Mouse (Mus musculus): Measurements from ENCODE around the gene Mrpl42. TPM values are rescaled to one million over a fixed set of nuclear protein-coding genes. Genes with fewer than 3 reads are reported as not detected.
"Not testable (repeated sequence)": the region's sequence is repeated elsewhere in the genome, so short reads cannot be mapped to it uniquely, and the experiment has no call there.

Mrpl42 gene
- total RNA-seq (2021) = 10 to 100 TPM; 77.2 to 77.9 TPM

- DNase-seq (ENCODE audit: extremely low spot score in 1 of 2, low spot score in 1 of 2) = peak; percentile 69 to 80
These were observed at the start of gene Mrpl42 for GRCm38 (mm10) chr10:95501463-95502081. Gene Mrpl42, minus strand, starts transcription at chr10:95501940.

GRCm38 (mm10) chr10:95550506-95550905, 48.8 kb upstream of the Mrpl42 start:
- no peak for DNase-seq (ENCODE audit: extremely low spot score in 1 of 2, low spot score in 1 of 2)

- not testable (repeated sequence) for DNase-seq (ENCODE audit: extremely low spot score in 1 of 2, low spot score in 1 of 2)
These were observed 47.3 kb upstream of the Mrpl42 start for GRCm38 (mm10) chr10:95549080-95549479.

GRCm38 (mm10) chr10:95548154-95548826, 46.5 kb upstream of the Mrpl42 start:
- DNase-seq (ENCODE audit: extremely low spot score in 1 of 2, low spot score in 1 of 2) = no peak

GRCm38 (mm10) chr10:95546178-95546577, 44.4 kb upstream of the Mrpl42 start:
- DNase-seq (ENCODE audit: extremely low spot score in 1 of 2, low spot score in 1 of 2) = no peak

GRCm38 (mm10) chr10:95545051-95545450, 43.3 kb upstream of the Mrpl42 start:
- no peak for DNase-seq (ENCODE audit: extremely low spot score in 1 of 2, low spot score in 1 of 2)

GRCm38 (mm10) chr10:95544651-95545050, 42.9 kb upstream of the Mrpl42 start:
- DNase-seq (ENCODE audit: extremely low spot score in 1 of 2, low spot score in 1 of 2) = no peak

GRCm38 (mm10) chr10:95544004-95544403, 42.3 kb upstream of the Mrpl42 start:
- DNase-seq (ENCODE audit: extremely low spot score in 1 of 2, low spot score in 1 of 2) = no peak

GRCm38 (mm10) chr10:95543377-95543776, 41.6 kb upstream of the Mrpl42 start:
- no peak for DNase-seq (ENCODE audit: extremely low spot score in 1 of 2, low spot score in 1 of 2)

- DNase-seq (ENCODE audit: extremely low spot score in 1 of 2, low spot score in 1 of 2) = no peak
These were observed 41.2 kb upstream of the Mrpl42 start for GRCm38 (mm10) chr10:95542916-95543315.

GRCm38 (mm10) chr10:95539841-95540240, 38.1 kb upstream of the Mrpl42 start:
- no peak for DNase-seq (ENCODE audit: extremely low spot score in 1 of 2, low spot score in 1 of 2)

- DNase-seq (ENCODE audit: extremely low spot score in 1 of 2, low spot score in 1 of 2) = no peak
These were observed 37.5 kb upstream of the Mrpl42 start for GRCm38 (mm10) chr10:95539260-95539659.

- no peak for DNase-seq (ENCODE audit: extremely low spot score in 1 of 2, low spot score in 1 of 2)
These were observed 34.4 kb upstream of the Mrpl42 start for GRCm38 (mm10) chr10:95536222-95536541.

GRCm38 (mm10) chr10:95535399-95536221, 33.9 kb upstream of the Mrpl42 start:
- no peak for DNase-seq (ENCODE audit: extremely low spot score in 1 of 2, low spot score in 1 of 2)

- DNase-seq (ENCODE audit: extremely low spot score in 1 of 2, low spot score in 1 of 2) = no peak
These were observed 31.6 kb upstream of the Mrpl42 start for GRCm38 (mm10) chr10:95533382-95533781.

GRCm38 (mm10) chr10:95532916-95533315, 31.2 kb upstream of the Mrpl42 start:
- no peak for DNase-seq (ENCODE audit: extremely low spot score in 1 of 2, low spot score in 1 of 2)

GRCm38 (mm10) chr10:95530551-95531121, 28.9 kb upstream of the Mrpl42 start:
- no peak for DNase-seq (ENCODE audit: extremely low spot score in 1 of 2, low spot score in 1 of 2)

- DNase-seq (ENCODE audit: extremely low spot score in 1 of 2, low spot score in 1 of 2) = no peak
These were observed 24.9 kb upstream of the Mrpl42 start for GRCm38 (mm10) chr10:95526495-95527122.

- DNase-seq (ENCODE audit: extremely low spot score in 1 of 2, low spot score in 1 of 2) = no peak
These were observed 24.1 kb upstream of the Mrpl42 start for GRCm38 (mm10) chr10:95525871-95526270.

GRCm38 (mm10) chr10:95525037-95525675, 23.4 kb upstream of the Mrpl42 start:
- no peak for DNase-seq (ENCODE audit: extremely low spot score in 1 of 2, low spot score in 1 of 2)
